Mouse (Mus musculus): Measurements from ENCODE around the gene Map2k3. TPM values are rescaled to one million over a fixed set of nuclear protein-coding genes. Genes with fewer than 3 reads are reported as not detected.

Gene Map2k3
- polyA plus RNA-seq, 1 experiment from 2014 or later: 22.5 TPM

GRCm38 (mm10) chr11:60903661-60904061 is 28.2 kb upstream of the Map2k3 start:
- no peaks in the 10 kb centered on the region for H3K27me3 ChIP-seq (ENCODE audit: control insufficient read depth, insufficient read depth, low read length)
- H3K4me2 ChIP-seq (ENCODE audit: low read depth, low read length): no peak overlapping the region
- no peaks in the 10 kb centered on the region for H3K9me3 ChIP-seq (ENCODE audit: control insufficient read depth, low read length)
- H3K4me3 ChIP-seq (ENCODE audit: low read depth, low read length): no peak overlapping the region
- no peak overlapping the region for H3K27ac ChIP-seq (ENCODE audit: low read depth, low read length)
- H3K4me1 ChIP-seq (ENCODE audit: control insufficient read depth, insufficient read depth, low read length): no peaks in the 10 kb centered on the region
- ATAC-seq (ENCODE audit: low read depth): no peak
- 90% methylated on average over 6 of the region's 6 CpGs for WGBS
- peaks cover 28% of the 10 kb centered on the region for H3K36me3 ChIP-seq (ENCODE audit: control insufficient read depth, insufficient read depth, low read length)
- H3K9ac ChIP-seq (replicated peaks; ENCODE audit: low read depth, low read length): no peak overlapping the region

DNA sequence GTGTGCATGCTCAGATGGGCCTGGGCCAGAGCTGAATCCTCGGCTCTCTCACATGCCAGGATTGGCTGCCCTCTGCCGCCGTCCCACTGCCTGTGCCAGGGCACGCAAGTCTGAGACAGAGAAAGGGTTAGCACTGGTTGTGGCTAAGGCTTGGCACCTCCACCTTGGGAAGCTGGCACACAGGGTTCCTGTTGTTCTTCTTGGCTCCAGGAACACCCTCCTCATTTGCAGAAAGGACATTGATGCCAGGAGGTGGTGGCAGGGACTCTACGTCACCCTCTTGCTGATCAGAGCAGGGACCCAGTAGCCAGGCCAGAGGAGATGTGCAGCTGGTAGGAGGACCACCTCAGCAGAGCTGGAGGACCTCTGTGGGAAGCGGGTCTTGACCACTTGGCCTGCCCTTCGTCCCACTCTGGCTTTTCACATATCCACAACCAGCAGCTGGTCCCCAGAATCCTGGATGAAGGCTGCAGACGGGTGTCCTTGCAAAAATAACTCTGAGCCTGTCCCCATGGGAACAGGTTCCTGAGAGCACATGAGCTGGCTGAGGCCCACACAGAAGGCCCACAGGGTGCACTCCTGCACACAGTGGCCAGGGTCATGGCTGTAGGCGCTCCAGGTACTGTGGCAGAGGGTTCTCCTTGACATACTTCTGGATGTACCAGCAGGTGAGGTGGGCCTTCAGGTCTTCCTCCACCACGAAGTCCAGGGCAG is 26.3 kb upstream of the Map2k3 start:
- no peak overlapping the region for H3K27ac ChIP-seq (ENCODE audit: low read depth, low read length)
- no peak for ATAC-seq (ENCODE audit: low read depth)
- no peaks in the 10 kb centered on the region for H3K4me1 ChIP-seq (ENCODE audit: control insufficient read depth, insufficient read depth, low read length)
- H3K9ac ChIP-seq (replicated peaks; ENCODE audit: low read depth, low read length): no peak overlapping the region
- H3K27me3 ChIP-seq (ENCODE audit: control insufficient read depth, insufficient read depth, low read length): no peaks in the 10 kb centered on the region
- H3K36me3 ChIP-seq (ENCODE audit: control insufficient read depth, insufficient read depth, low read length): peaks cover 28% of the 10 kb centered on the region
- no peak overlapping the region for H3K4me3 ChIP-seq (ENCODE audit: low read depth, low read length)
- no peaks in the 10 kb centered on the region for H3K9me3 ChIP-seq (ENCODE audit: control insufficient read depth, low read length)
- WGBS: 94% methylated on average over 10 of the region's 10 CpGs
- no peak overlapping the region for H3K4me2 ChIP-seq (ENCODE audit: low read depth, low read length)

- no peaks in the 10 kb centered on the region for H3K9me3 ChIP-seq (ENCODE audit: control insufficient read depth, low read length)
- H3K27ac ChIP-seq (ENCODE audit: low read depth, low read length): no peak overlapping the region
- H3K4me1 ChIP-seq (ENCODE audit: control insufficient read depth, insufficient read depth, low read length): peaks cover 1% of the 10 kb centered on the region; the same call in 1 of the 2 replicates
- 90% methylated on average over 4 of the region's 4 CpGs for WGBS
- peaks cover 28% of the 10 kb centered on the region for H3K36me3 ChIP-seq (ENCODE audit: control insufficient read depth, insufficient read depth, low read length)
- H3K9ac ChIP-seq (replicated peaks; ENCODE audit: low read depth, low read length): no peak overlapping the region
- no peak overlapping the region for H3K4me2 ChIP-seq (ENCODE audit: low read depth, low read length)
- ATAC-seq (ENCODE audit: low read depth): no peak
- no peaks in the 10 kb centered on the region for H3K27me3 ChIP-seq (ENCODE audit: control insufficient read depth, insufficient read depth, low read length)
- H3K4me3 ChIP-seq (ENCODE audit: low read depth, low read length): no peak overlapping the region
Observed at GRCm38 (mm10) chr11:60906449-60906848, 25.4 kb upstream of the Map2k3 start.

DNA sequence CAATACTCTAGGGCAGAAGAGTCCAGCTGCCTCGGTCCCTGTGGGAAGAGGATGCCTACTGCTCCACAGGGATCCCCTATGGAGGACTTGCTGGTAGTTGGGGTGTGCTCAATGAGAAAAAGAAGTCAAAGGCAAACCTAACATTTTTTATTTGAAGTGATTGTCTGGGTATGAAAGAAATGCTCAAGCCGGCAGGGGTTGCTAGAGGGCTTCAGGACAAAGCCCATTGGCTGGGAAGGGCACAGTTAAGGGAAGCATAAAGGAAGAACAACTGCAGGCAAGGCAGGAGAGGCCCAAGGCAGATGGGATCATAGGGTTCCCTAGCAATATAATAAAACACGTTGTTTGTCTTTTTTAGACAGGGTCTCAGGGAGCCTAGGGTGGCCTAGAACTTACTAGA is 23.8 kb upstream of the Map2k3 start:
- WGBS: 56% methylated on average over 3 of the region's 3 CpGs
- no peak overlapping the region for H3K27ac ChIP-seq (ENCODE audit: low read depth, low read length)
- ATAC-seq (ENCODE audit: low read depth): no peak

GRCm38 (mm10) chr11:60909626-60910025 is 22.2 kb upstream of the Map2k3 start:
- H3K9ac ChIP-seq (replicated peaks; ENCODE audit: low read depth, low read length): no peak overlapping the region
- H3K9me3 ChIP-seq (ENCODE audit: control insufficient read depth, low read length): no peaks in the 10 kb centered on the region
- peaks cover 20% of the 10 kb centered on the region for H3K36me3 ChIP-seq (ENCODE audit: control insufficient read depth, insufficient read depth, low read length)
- no peak overlapping the region for H3K4me2 ChIP-seq (ENCODE audit: low read depth, low read length)
- 85% methylated on average over 1 of the region's 1 CpGs for WGBS
- no peak for ATAC-seq (ENCODE audit: low read depth)
- no peak overlapping the region for H3K27ac ChIP-seq (ENCODE audit: low read depth, low read length)
- H3K27me3 ChIP-seq (ENCODE audit: control insufficient read depth, insufficient read depth, low read length): no peaks in the 10 kb centered on the region; the same call in 1 of the 2 replicates
- H3K4me1 ChIP-seq (ENCODE audit: control insufficient read depth, insufficient read depth, low read length): peaks cover 20% of the 10 kb centered on the region
- H3K4me3 ChIP-seq (ENCODE audit: low read depth, low read length): no peak overlapping the region

More for the DNA sequence above, 23.8 kb upstream of the Map2k3 start:
- peaks cover 28% of the 10 kb centered on the region for H3K36me3 ChIP-seq (ENCODE audit: control insufficient read depth, insufficient read depth, low read length)
- no peak overlapping the region for H3K9ac ChIP-seq (replicated peaks; ENCODE audit: low read depth, low read length)
- no peak overlapping the region for H3K4me3 ChIP-seq (ENCODE audit: low read depth, low read length)
- no peak overlapping the region for H3K4me2 ChIP-seq (ENCODE audit: low read depth, low read length)
- H3K4me1 ChIP-seq (ENCODE audit: control insufficient read depth, insufficient read depth, low read length): peaks cover 15% of the 10 kb centered on the region
- H3K27me3 ChIP-seq (ENCODE audit: control insufficient read depth, insufficient read depth, low read length): no peaks in the 10 kb centered on the region
- no peaks in the 10 kb centered on the region for H3K9me3 ChIP-seq (ENCODE audit: control insufficient read depth, low read length)

DNA sequence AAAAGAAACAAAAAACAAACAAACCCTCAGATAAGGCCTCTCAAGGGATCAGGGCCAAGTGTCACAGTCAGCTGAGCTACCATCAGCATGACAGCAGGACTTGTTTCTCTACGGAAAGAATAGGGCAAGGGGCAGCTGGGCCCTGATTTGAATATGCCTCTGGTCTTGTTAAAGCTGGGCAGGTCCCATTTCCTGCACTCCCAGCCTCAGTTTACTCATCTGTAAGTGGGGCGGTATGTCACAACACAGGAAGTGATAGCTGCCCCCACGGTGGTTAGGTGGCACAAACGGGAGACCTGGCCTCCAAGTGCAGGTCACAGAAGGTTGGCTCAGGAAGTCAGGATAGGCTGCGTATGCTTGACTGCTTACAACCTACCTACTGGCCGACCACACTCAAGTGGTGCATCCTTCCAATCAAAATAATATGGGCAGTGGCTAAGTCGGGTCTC is 19.3 kb upstream of the Map2k3 start:
- Histone ChIP-seq H3K27ac (ENCODE audit: low read depth, low read length) (no peak overlapping the region), H3K9ac (replicated peaks; ENCODE audit: low read depth, low read length) (peak overlapping the region; percentile 96), H3K9me3 (ENCODE audit: control insufficient read depth, low read length) (no peaks in the 10 kb centered on the region), H3K4me1 (ENCODE audit: control insufficient read depth, insufficient read depth, low read length) (peaks cover 21% of the 10 kb centered on the region), H3K4me3 (ENCODE audit: low read depth, low read length) (peak overlapping the region; percentile 90), H3K27me3 (ENCODE audit: control insufficient read depth, insufficient read depth, low read length) (no peaks in the 10 kb centered on the region; the same call in 1 of the 2 replicates), H3K4me2 (ENCODE audit: low read depth, low read length) (peak overlapping the region; percentile 59), H3K36me3 (ENCODE audit: control insufficient read depth, insufficient read depth, low read length) (no peaks in the 10 kb centered on the region)
- ATAC-seq (ENCODE audit: low read depth): no peak
- WGBS: 42% methylated on average over 7 of the region's 7 CpGs

DNA sequence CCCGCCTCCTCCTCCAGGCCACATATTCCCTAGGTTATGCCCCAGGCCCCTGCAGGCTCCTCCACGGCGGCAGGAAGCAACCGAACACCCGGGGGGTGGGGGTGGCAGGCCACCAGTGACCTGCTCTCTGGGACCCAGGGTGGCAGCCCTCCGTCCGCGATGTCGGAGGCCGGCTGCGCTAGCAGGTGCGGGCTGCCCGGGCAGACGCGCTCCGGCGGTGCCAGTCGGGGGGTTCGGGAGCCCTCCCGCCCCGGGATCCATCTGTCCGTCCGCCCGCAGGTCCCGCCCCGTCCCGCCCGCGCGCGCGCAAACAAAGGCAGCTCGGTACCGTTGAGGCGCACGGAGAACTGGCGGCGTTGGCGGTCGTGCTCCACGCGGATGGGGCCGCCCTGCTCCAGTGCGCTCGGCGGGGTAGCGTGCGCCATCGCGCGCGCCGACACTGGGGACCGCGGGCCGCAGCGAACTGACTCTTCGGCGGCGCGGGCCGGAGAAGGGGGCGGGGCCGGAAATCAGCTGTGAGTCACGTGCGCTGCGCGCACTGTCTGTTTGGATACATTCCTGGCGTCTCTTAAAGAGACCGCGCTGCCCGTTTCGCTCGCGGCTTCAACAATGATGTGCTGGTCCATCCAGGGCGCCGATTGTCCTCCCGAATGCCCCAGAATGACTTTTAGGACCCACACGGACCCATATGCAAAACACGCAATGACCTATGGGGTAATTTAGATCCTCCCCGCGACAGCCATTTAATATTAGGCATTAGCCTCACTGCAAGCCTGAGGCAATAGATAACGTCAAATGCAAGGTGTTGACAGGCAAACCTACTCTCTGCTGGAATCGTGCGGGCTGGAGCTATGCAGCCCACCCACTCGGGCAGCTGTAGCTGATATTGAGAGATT is 18.3 kb upstream of the Map2k3 start:
- no peaks in the 10 kb centered on the region for H3K36me3 ChIP-seq (ENCODE audit: control insufficient read depth, insufficient read depth, low read length)
- peak overlapping the region; percentile 96 for H3K9ac ChIP-seq (replicated peaks; ENCODE audit: low read depth, low read length)
- H3K9me3 ChIP-seq (ENCODE audit: control insufficient read depth, low read length): no peaks in the 10 kb centered on the region
- WGBS: under 1% methylated on average over 75 of the region's 86 CpGs
- peak; percentile 94 for ATAC-seq (ENCODE audit: low read depth)
- H3K4me1 ChIP-seq (ENCODE audit: control insufficient read depth, insufficient read depth, low read length): peaks cover 21% of the 10 kb centered on the region
- H3K4me3 ChIP-seq (ENCODE audit: low read depth, low read length): peak overlapping the region; percentile 90
- no peaks in the 10 kb centered on the region; the same call in 1 of the 2 replicates for H3K27me3 ChIP-seq (ENCODE audit: control insufficient read depth, insufficient read depth, low read length)
- H3K27ac ChIP-seq (ENCODE audit: low read depth, low read length): peak overlapping the region; percentile 89
- H3K4me2 ChIP-seq (ENCODE audit: low read depth, low read length): peak overlapping the region; percentile 59

- no peaks in the 10 kb centered on the region; the same call in 1 of the 2 replicates for H3K27me3 ChIP-seq (ENCODE audit: control insufficient read depth, insufficient read depth, low read length)
- WGBS: 25% methylated on average over 7 of the region's 7 CpGs
- H3K4me3 ChIP-seq (ENCODE audit: low read depth, low read length): peak within 1 kb of the TSS; percentile 90
- no peaks in the 10 kb centered on the region for H3K36me3 ChIP-seq (ENCODE audit: control insufficient read depth, insufficient read depth, low read length)
- H3K4me2 ChIP-seq (ENCODE audit: low read depth, low read length): peak within 1 kb of the TSS; percentile 59
- peak within 1 kb of the TSS; percentile 96 for H3K9ac ChIP-seq (replicated peaks; ENCODE audit: low read depth, low read length)
- no peak for ATAC-seq (ENCODE audit: low read depth)
- peak within 1 kb of the TSS; percentile 89 for H3K27ac ChIP-seq (ENCODE audit: low read depth, low read length)
- no peaks in the 10 kb centered on the region for H3K9me3 ChIP-seq (ENCODE audit: control insufficient read depth, low read length)
- peaks cover 21% of the 10 kb centered on the region for H3K4me1 ChIP-seq (ENCODE audit: control insufficient read depth, insufficient read depth, low read length)
Observed at GRCm38 (mm10) chr11:60914491-60914890, 17.3 kb upstream of the Map2k3 start, which contains the start of gene Natd1. Gene Natd1, minus strand, starts transcription at chr11:60914750.

GRCm38 (mm10) chr11:60915201-60915600 is 16.6 kb upstream of the Map2k3 start:
- no peak for ATAC-seq (ENCODE audit: low read depth)
- no peak overlapping the region for H3K9ac ChIP-seq (replicated peaks; ENCODE audit: low read depth, low read length)
- 81% methylated on average over 4 of the region's 4 CpGs for WGBS
- H3K4me1 ChIP-seq (ENCODE audit: control insufficient read depth, insufficient read depth, low read length): peaks cover 21% of the 10 kb centered on the region
- H3K27me3 ChIP-seq (ENCODE audit: control insufficient read depth, insufficient read depth, low read length): no peaks in the 10 kb centered on the region; the same call in 1 of the 2 replicates
- no peak overlapping the region for H3K4me2 ChIP-seq (ENCODE audit: low read depth, low read length)
- no peaks in the 10 kb centered on the region for H3K9me3 ChIP-seq (ENCODE audit: control insufficient read depth, low read length)
- no peak overlapping the region for H3K27ac ChIP-seq (ENCODE audit: low read depth, low read length)
- no peak overlapping the region for H3K4me3 ChIP-seq (ENCODE audit: low read depth, low read length)
- H3K36me3 ChIP-seq (ENCODE audit: control insufficient read depth, insufficient read depth, low read length): no peaks in the 10 kb centered on the region

Data from neural tube, embryonic 14.5 days (tissue).